Mouse (Mus musculus) gastrocnemius, postnatal 10 days (tissue): ENCODE measurements at regions not wholly inside any gene's neighbourhood (a gene's known extent, or its start where the extent isn't known, plus 50 kb on each side); places are given as distances from the start of the nearest gene placed in this dataset.

Source experiments
- DNase-seq: peaks from one replicate; pipeline ENCODE4 v3.0.0; 2021; ENCODE audit warnings: mixed read lengths

DNA sequence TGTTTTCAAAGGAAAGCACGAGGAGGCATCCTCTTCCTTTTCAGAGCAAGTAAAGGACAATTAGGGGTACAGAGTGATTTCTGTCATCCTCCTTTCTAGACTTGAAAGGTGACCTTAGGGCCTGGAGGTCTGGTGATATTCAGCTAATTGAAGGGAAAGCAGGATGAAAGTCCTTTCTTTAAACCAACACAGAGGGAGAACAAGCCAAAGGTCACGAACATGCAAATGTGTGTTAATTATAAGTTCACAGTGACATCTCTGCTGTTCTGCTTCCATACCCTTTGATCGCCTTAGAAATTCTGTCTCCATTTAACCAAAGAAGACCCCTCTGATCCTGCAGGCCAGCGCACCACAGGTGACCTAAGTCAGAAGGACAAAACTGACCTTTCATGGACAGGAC, 2126.3 kb upstream of the Lrrc6 start:
- no peak for DNase-seq

DNA sequence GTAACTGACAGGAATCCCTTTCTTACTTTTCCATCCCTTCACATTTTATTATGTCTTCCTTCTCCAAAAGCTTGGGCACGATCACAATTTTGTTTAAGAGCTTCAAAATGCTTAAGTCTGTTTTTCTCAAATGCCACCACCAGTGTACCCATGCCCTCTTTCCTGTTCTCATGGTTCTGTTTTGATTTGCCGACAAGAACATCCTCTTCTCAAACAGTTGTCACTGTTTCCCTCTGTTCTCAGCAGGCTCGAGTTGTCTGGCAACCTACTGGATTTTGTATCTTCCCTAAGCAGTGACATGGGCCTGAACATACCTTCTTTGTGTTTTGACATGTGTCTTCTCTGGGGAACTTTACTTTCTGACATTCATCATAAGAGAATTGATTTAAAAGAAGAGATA, 2124.1 kb upstream of the Lrrc6 start:
- no peak for DNase-seq

DNA sequence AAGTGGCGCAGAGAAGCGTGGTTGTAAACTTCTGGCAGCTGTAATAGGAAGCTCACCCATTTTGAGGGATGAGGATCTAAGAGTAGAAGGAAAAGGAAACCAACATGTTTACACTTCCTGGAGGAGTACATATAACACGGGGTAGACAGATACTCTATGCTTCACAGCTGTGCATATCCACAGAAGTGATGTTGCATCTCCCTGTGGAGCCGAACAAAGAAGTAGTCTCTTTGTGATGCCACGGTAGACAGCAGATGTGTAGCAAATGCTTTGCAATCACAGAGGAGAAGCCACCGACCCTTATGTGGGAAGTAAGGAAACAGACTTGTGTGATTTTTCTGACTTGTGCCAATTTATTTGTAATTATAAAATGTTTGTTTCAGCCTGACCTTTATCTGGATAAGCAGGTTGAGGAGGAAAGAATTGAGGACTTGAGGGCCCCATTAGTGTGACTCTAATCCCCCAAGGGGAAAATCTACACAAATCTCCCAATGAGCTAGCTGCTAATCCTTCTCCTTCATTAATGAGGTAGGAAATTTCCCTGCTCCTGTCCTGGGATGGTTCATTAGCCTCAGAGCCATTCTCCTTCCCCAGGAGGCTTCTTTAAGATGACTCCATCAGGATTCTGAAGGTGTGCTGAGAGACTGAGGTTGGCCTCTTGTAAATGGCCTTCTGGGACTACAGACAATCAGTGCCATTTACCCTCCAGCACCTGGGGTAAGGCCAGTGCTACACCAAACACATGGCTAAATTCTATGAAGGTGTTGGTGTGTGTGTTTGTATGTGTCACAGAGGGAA, 2119.9 kb upstream of the Lrrc6 start:
- no peak for DNase-seq

DNA sequence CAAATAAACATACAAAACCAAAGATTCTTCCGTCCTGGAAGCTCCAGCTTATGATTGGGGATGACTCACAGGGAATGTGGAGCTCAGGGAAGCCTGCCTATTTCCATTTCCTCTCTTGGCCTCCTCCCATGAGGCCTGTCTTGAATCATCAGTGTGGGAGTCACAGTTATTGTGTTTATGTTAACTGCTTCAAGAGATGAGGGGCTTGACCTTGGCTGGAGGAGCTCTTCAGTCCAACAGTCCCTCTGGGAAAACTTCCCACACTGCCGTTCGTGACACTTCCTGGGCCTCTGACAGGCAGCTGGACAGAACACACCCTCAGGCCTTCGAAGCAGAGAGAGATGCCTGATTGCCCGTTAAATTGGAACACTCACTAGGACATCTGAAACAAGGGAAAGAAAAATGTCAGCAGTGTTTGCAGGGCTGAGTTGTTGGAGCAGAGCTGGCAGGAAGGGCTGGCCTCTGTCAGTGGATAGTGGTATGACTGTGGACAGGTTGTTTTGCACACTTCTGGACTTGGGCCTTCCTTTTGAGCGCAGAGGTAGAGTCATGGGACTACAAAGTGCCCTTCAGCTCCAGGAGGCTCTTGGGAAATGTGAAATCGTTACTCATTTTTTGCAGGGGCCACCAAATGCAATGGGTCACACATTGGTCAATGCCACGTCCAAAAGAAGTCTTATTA, 2105.5 kb upstream of the Lrrc6 start:
- peak; percentile 7 for DNase-seq

DNA sequence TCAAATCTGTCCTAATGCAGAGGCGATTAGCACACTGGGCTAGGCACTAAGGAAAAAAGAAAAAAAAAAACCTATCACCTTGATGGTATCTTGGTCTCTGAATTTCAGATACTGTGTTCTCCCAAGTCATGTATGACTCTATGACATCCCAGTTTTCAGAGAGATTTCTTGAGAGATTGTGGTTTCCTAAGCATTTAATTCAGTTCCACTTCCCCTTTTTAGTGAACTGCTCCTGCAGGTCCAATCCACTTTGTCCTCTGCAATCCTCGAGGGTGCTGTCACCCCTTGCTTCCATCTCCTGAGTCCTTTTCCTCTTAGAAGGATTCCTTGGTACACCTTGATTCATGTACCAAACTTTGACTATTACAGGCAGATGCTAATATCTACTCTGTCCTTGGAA, 2104.8 kb upstream of the Lrrc6 start:
- no peak for DNase-seq

DNA sequence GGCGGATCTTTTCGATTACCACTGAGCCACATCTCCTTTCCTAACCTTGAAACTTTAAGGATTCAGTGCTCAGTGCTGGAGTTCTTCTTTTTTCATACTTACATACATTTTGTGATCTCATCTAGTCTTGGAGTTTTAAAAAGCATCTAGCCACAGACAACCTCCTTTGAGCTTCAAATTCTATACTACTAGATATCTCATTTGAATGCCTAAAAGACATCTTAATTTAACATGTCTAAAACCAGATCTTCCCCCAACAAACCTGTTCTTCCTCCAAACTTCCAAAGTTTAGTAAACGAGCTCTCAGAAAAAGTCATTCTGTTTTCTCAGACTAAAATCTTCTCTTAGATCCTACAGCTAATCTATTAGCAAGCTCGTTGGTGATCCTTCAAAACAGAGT, 2081.5 kb upstream of the Lrrc6 start:
- DNase-seq: no peak

DNA sequence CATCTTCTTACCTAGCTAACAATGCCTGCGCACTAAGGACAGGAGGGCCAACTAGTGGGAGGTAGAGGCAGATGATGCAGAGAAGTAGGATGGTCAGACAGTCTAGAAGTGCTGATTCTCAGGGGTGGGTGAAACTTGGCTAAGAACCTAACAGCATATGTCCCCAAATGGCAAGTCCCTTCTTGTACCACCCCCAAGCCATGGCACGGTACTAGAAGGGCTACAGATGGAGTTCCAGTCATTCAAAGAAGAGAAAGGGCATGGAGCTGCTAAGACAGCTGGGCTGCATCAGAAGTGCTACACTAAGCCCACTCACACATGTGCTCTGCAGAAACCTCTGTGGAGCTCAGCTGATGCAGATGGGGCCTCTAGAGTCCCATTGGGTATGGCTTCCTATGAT, 2078.8 kb upstream of the Lrrc6 start:
- DNase-seq: no peak

DNA sequence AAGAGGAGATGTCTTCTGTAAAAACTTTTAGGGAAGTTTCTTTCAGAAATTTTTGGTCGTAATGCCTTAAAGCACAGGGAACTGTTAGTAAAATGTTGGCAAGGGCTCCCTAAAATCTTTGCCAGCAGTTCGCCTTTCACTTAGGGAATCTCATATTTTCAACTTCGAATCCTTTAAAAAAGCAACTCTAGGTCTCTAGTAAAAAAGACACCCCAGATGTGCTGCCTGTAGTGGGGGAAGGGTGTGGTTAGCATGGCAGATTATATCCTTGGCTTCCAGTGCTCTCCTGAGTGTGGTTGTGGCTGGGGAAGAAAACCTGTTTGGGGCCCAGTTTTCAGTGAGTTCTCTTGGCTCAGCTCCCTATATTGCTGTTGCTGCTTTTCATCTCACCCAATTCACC, 2059.9 kb upstream of the Lrrc6 start:
- DNase-seq: peak; percentile 8

DNA sequence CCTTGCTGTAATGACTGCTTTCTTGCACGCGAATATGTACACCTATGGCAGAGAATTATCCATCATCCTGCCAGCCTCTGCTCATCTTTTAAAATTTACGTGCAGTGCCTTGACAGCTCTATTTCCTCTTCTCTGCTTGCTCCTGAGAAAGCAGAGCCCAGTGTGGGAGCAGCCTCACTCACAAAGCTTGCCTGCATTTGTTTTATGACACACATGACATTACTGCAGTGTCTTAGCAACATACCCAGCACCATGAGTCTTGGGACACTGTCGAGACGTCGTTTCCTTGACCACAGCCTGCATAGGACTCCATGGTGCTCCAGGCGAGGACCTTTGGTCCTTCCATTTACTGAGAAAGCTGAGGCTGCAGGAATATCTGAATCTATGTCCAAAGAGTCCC, 2055.4 kb upstream of the Lrrc6 start:
- DNase-seq: no peak

DNA sequence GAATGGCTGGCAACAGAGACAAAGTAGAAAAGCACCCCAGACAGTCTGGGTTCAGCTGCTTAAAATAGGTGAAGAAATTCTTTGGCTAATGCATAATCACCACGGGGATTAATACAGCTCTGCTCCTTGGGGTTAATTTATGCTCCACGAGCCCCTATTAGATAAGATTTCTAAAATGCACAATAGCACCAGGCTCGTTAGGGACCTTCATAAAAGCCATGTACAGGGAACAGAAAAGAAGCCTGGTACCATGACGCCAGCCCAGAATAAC, 2035.3 kb upstream of the Lrrc6 start:
- DNase-seq: no peak

DNA sequence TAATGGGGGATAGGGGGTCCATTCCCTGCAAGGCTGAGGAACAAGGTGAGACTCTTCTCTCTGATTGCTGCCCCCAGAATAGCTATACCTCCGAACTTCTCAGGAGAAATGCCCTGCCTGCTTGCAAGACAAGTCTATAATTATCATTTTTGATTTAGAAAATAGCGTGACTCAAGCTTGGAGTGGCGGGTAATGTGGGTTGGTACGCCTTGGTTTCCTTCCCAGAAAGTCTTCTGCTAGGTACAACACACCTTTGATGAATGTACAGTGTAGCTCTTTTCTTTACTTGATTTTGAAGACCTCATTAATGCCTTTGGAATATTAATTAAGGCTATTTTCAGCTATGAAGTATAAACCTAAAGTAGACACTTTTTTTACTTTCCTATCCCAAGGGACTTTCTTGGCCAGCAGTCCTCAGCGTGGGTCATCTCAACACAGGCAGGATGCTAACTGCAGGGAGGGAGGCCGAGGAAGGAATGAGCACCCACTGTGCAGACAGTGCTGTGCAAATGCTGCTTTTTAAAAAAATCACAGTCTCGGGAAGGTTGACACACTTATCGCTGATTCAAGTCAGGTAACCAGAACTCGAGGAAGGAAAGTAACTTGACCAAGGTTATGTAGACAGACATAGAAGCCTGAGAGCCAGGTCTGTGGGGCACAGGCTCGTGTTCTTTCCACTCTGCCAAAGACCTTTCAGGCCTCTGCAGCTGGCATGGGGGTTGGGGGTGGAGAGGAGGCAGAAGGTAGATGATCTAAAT, 2034.8 kb upstream of the Lrrc6 start:
- DNase-seq: no peak

DNA sequence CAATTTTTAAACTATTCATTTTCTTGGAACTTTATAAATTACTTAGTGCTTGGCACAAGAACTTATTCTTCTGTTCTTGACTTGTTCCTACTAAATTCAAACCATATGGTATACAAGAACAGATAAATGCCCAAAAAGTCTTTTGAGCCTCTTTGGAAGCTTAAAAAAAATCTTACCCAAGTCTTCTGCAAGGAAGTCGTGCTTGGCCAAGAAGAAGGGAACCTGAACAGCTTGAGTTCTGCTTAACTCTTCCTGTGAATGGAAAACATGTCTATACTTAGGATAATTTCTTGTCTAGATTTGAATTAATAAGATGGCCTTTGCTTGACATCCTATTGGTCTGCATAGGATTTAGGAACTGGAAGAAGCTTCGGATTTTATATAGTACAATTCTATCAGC, 2020.0 kb upstream of the Lrrc6 start:
- DNase-seq: no peak

DNA sequence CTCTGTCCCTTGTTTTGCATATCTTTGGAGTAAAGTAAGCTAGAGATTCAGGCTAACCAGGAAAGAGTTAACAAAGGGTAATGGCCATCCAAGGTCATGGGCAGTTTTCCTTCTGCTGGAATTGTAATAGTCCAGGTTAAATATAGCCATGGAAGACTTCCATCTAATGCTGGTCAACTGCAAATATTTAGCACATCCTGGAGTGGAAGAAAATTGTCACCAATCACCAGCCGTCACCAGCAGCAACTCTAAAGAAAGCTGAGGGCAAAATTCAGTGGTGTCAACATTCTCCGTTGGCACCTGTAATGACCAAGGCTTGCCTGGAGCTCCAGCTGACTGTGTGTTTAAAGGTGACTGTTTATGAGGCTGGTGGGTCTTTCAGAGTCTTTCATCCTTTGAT, 2011.7 kb upstream of the Lrrc6 start:
- DNase-seq: no peak

DNA sequence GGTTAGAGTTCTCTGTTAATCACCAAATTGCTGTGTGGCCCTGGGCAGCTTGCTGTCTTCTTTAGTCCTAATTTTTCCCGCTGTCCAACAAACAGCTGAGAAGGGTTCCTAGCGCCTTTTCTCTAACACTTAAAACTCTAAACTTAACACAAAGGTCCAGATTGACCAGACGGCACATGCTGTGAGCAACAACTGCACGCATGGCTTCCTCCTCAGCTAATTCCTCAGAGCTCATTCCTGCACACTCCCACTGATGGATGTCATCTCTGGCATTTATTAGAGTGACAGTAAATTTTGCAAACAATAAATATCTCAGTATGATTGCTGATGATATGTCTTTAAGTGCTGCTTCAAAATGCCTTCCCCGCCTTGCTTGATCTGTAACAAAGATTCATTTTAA, 2007.5 kb upstream of the Lrrc6 start:
- DNase-seq: no peak

DNA sequence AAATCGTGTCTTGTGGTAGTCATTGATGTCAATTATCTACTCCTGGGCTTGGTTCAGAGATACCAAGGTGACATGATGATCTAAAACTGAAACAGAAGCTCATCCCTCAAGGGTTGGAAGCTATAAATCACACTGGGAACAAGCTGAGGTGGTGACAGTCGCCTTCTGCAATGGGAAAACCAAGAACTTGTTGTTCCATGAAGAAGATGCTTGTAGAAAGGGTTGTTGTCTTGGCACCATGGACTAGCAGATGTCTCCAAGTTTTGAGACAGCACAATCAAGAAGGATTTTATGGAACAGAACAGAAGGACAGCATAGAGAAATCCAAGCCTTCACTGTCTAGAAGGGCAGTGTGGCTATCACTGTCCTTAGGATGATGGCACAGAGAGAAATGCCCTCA, 2005.4 kb upstream of the Lrrc6 start:
- DNase-seq: no peak

DNA sequence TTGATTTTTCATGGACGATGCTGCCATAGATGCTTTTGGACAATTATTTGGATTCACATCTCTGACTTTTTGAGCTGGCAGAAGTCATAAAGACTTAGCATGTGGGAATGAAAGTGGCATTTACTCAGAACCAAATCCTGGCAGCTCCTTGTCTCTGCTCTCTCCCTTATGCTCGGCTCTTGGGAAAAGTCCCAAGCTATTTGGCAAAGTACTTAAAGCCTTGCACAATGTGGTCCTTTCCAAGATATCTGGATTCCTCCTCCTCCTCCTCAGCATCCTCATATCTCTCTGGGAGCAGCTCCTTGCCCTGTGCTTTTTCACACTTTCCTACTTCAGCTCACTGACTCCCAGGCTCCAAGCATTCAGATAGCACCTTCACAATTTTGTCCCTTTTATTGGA, 1995.7 kb upstream of the Lrrc6 start:
- no peak for DNase-seq

DNA sequence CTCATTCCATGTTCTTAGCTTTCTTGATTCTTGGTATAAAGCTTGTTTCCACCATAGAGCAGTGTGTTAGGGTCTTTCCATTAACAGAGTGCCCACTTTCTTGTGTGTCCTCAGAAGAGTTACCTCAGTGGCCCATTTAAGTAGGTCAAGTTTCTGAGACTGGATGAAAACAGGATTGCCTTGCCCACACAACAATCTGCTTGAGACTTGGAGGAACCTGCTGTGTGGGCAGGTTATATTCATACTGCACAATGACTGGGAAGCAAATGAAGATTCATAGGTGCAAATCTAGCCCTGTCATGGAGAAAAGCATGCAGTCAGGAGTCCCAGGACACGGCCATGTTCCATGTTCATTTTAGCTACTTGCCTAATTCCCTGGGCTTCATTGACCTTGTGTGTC, 1984.1 kb upstream of the Lrrc6 start:
- no peak for DNase-seq

DNA sequence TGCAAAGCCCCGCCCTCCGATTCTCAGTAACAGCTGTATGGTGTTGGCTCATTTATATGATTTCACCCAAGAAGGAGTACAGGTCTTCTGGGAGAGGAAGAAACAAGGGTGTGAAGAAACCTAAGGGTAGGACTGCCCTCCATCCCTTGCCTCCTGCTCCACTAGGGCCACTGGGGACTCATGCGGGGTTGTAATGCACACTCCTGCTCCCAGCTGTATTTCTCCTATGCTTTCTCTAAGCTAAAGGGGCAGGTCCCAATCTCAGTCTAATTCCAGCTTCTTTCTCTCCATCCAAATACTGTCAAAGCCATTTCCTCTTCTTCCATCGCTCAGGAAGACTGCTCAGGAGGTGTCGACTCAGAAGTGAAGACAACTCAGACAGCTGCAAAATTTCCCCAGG, 1977.0 kb upstream of the Lrrc6 start:
- no peak for DNase-seq

DNA sequence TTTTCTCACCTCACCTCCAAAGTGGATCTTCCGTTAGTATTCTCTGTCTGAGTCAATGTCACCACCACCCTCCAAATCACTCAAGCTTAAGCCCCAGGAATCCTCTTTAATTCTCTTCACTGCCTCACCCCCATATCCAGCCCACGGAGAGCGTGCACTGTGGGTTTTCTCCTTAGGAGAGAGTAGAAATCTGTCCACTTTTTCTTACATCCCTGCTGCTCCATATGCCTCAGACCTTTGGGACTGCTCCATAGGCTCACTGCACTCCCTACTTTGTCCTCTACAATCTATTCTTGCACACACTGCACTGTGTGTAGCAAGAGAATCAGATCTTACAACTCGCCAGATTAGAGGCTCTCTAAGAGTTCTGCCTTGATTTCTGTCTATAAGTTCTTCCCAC, 1971.2 kb upstream of the Lrrc6 start:
- DNase-seq: no peak

DNA sequence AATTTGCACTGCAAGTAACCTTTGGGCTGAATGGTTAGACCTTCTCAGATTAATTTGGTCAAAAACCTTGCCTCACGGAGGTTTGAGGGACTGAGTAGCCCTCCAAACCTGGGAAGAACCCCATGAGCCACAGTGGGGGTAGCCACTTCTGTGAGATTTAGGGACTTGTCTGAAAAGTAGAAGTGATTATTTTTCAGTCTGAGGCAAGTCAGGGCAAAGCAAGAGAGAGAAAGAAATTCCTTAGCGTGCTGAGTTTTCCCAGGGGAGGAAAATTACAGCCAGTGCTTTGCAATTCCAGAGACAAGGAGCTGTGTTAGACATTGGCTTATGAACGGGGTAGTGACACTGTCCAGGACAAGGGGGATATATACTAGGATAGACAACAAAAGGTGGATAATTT, 1962.1 kb upstream of the Lrrc6 start:
- DNase-seq: no peak

DNA sequence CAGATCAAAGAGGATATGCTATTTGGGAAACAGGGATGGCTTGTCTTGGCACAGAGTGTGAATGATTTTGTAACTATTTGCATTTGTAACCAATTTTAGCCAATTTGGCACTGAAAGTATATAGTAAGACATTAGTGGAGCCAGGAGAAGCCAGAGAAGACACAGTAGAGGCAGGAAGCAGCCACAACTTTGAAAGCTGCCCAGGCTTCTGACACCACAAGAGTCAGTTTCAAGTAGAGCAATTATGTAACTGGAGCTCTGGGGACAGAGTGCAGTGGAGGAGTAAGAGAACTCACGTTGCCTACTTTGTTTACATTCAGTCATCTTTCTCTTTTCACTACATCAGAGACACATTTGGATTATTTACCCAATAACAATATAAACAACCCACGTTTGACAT, 1956.5 kb upstream of the Lrrc6 start:
- no peak for DNase-seq

DNA sequence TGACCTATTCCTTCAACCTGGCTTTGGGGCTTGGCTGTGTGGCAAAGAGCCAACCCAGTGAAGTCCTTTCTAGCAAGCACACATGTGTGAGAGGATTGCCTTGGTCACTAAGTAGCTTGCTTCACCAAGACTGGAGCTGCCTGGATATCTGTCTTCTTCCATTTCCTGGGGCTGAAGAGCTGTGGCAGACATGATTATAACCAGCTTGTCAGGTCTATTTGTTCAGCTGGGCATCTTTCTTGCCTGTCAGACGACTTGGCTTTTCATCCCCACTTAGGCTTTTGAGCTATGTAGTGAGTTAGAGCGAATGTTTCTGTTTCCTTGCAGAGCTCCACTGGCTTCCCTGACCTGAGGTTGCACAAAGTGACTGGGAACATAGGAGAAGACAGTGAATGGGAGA, 1951.3 kb upstream of the Lrrc6 start:
- DNase-seq: no peak

DNA sequence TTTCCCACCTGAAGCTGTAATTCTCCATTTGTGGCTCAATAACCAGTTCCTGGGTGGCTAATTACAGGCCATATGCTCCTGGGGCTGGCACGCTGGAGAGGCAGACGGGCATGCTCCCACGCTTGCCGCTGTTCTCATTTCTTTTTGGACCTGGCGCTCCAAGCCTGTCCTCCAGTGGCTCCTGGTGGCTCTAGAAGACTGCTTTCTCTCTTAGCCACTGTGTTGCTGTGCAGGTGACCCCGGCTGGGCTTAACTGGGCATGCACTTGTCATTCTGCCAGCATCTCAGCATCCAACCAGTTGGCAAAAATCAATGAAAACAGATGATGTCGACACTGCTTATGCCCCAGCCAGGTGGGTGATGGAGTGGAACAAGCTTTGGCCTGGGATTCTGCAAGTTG, 1944.6 kb upstream of the Lrrc6 start:
- DNase-seq: no peak

DNA sequence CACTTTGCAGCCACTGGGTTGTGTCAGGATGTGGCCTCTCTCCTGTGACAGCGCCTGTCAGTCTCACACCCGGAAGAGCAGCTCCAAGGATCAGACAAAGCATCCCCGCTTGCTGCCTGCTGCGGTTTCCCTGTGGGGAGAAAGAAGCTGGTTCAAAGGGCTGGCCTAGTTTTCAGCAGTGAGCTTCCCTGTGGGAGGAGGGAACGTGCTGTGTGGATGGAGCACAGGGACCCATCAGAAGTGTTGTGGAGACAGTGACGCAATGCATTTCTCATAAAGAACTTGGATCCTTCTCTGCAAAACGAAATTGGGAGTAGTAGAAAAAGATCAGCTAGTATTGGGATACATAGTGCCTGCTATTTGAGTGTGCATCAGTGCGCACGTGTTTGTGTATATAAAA, 1939.9 kb upstream of the Lrrc6 start:
- DNase-seq: no peak
